Mouse (Mus musculus): ENCODE measurements around the gene Polr3k. TPM values are rescaled to one million over a fixed set of nuclear protein-coding genes. Genes with fewer than 3 reads are reported as not detected.

The Polr3k gene
- 38.7 TPM for polyA plus RNA-seq (2015; fragmentation: Illumina TruSeq; extraction: RNeasy Lipid Tissue Mini Kit (QIAGEN cat#74804); ENCODE audit: low read depth, low replicate concordance)

GRCm38 (mm10) chr2:181863791-181864535 is at the start of gene Polr3k:
Gene Polr3k (plus strand): TSS chr2:181864337.

GRCm38 (mm10) chr2:181837372-181838292 is 26.5 kb upstream of the Polr3k start, which contains the start of gene Pcmtd2:
Gene Pcmtd2 (plus strand): TSS chr2:181837854.

Other genes starting within 250 kb of the Polr3k start
- gene Gm29797, start 207.3 kb upstream of the Polr3k start, polyA plus RNA-seq (2015; fragmentation: Illumina TruSeq; extraction: RNeasy Lipid Tissue Mini Kit (QIAGEN cat#74804); ENCODE audit: low read depth, low replicate concordance), result not detected
- 7.8 TPM for gene Sox18, start 192.7 kb upstream of the Polr3k start, polyA plus RNA-seq (2015; fragmentation: Illumina TruSeq; extraction: RNeasy Lipid Tissue Mini Kit (QIAGEN cat#74804); ENCODE audit: low read depth, low replicate concordance)
- gene Tcea2, start 184.0 kb upstream of the Polr3k start, polyA plus RNA-seq (2015; fragmentation: Illumina TruSeq; extraction: RNeasy Lipid Tissue Mini Kit (QIAGEN cat#74804); ENCODE audit: low read depth, low replicate concordance), result 74.5 TPM
- gene Rgs19, start 170.4 kb upstream of the Polr3k start, polyA plus RNA-seq (2015; fragmentation: Illumina TruSeq; extraction: RNeasy Lipid Tissue Mini Kit (QIAGEN cat#74804); ENCODE audit: low read depth, low replicate concordance), result 41.0 TPM
- gene Lkaaear1, start 165.9 kb upstream of the Polr3k start, polyA plus RNA-seq (2015; fragmentation: Illumina TruSeq; extraction: RNeasy Lipid Tissue Mini Kit (QIAGEN cat#74804); ENCODE audit: low read depth, low replicate concordance), result not detected
- 44.8 TPM for gene Oprl1, start 149.3 kb upstream of the Polr3k start, polyA plus RNA-seq (2015; fragmentation: Illumina TruSeq; extraction: RNeasy Lipid Tissue Mini Kit (QIAGEN cat#74804); ENCODE audit: low read depth, low replicate concordance)
- gene Myt1, start 101.0 kb upstream of the Polr3k start, polyA plus RNA-seq (2015; fragmentation: Illumina TruSeq; extraction: RNeasy Lipid Tissue Mini Kit (QIAGEN cat#74804); ENCODE audit: low read depth, low replicate concordance), result 5.8 TPM
- gene Pcmtd2, start 26.5 kb upstream of the Polr3k start, polyA plus RNA-seq (2015; fragmentation: Illumina TruSeq; extraction: RNeasy Lipid Tissue Mini Kit (QIAGEN cat#74804); ENCODE audit: low read depth, low replicate concordance), result 73.1 TPM
- not detected for gene Gm14496, start 126.8 kb downstream of the Polr3k start, polyA plus RNA-seq (2015; fragmentation: Illumina TruSeq; extraction: RNeasy Lipid Tissue Mini Kit (QIAGEN cat#74804); ENCODE audit: low read depth, low replicate concordance)

All from brain, adult 10 weeks (tissue).